Mouse (Mus musculus) lung, postnatal 4 days (tissue): ENCODE measurements at regions not wholly inside any gene's neighbourhood (a gene's known extent, or its start where the extent isn't known, plus 50 kb on each side); places are given as distances from the start of the nearest gene placed in this dataset.

ENCODE experiments used
- DNase-seq, 2 experiments: peaks; one replicate each; pipeline ENCODE4 v3.0.0; 2021

- DNase-seq: no peak
Observed at GRCm38 (mm10) chr16:5672871-5673270, 212.3 kb upstream of the Rbfox1 start.

- no peak for DNase-seq
Observed at GRCm38 (mm10) chr16:5668403-5668967, 216.7 kb upstream of the Rbfox1 start.

- no peak for DNase-seq
Observed at GRCm38 (mm10) chr16:5661918-5662317, 223.2 kb upstream of the Rbfox1 start.

DNA sequence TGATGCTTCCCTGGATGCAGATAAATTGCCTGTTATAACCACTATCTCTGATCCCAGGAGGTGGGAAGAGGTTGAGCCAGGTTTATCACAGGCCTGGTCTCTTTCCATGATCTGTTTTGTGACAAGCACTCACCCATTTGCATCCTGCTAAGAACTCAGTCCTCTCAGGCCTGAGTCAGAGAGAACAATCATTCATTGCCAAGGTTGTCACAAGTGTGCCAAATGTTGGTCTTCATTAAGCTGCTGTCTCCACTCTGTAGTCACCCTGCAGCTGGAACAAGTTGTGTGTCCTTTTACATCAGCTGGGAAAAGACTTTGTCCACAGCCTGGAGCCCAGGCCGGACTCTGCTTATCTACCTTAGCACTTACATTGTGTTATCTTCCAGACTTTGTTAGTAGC, 233.6 kb upstream of the Rbfox1 start:
- DNase-seq: no peak

DNA sequence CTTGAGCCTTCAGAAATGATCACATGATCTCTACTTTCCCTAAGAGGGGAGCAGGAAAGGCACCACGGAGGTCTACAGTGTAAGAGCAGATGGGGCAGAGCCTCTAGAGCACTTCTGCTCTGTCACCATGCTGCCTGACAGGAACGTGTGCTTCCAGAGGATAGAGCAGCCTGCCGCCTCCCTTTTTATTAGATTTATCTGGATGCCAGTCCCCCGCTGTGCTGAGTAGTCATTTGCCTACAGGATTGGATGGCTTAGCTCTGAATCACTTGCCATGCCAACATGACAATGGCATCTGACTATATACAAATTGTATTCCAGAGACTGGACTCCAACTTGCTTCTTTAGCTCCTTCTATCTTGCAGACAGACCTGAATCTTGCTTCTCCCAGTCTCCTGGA, 234.2 kb upstream of the Rbfox1 start:
- no peak for DNase-seq

- DNase-seq: no peak
Observed at GRCm38 (mm10) chr16:5639956-5640355, 245.2 kb upstream of the Rbfox1 start.

GRCm38 (mm10) chr16:5629996-5630395, 255.2 kb upstream of the Rbfox1 start:
- no peak for DNase-seq

DNA sequence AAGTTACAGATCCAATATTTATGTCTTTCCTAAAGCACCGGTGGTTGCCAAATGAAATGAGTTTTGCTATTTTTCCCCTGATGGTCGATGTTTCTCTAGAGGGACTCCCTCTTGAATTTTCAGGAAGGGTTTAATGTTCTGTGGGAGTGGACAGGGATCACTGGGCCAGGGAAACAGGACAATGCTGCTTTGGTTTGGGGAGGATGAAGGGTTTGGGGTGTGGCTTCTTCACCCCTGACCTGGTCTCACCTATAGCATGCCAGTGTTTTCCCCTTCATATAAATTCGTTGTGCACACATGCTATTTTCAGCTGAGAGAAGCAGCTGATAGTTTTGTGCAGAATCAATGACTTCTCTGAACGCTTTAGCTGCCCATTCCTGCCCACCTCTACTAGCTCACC, 257.2 kb upstream of the Rbfox1 start:
- DNase-seq: no peak

DNA sequence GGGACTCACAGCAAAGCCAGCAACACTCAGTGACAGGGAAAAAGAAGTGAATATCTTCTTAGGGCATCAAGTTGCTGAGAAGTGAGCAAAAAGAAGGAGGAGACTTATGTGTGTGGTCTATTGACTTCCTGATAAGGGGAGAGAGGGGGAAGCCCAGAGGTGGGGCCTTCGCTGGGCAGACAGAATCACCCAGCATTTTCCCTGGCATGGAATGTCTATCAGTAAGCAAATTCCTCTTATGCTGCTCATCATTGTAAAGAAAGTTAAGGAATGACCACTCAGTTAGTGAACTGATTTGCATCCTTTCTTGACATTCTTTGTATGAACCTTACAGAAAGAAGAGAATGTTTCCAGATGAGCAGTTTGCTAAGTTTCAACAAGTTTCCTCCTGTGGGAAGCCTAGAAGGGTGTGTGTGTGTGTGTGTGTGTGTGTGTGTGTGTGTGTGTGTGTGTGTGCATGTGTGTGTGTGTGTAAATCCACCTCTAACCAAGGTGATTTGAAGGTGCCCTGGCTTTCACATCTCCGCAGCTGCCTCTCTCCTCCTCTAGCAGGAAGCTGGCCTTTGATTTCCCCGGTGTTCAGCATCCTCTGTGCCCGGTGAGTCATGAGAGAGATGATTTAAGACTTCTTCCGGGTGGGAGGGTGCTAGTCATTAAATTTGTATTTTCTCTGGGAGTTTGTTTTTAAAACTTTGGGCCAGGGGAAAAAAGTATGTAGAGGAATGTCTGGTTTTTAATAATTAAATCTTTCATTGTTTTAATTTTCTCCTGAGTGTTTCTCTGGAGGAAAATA, 257.8 kb upstream of the Rbfox1 start:
- DNase-seq: no peak

DNA sequence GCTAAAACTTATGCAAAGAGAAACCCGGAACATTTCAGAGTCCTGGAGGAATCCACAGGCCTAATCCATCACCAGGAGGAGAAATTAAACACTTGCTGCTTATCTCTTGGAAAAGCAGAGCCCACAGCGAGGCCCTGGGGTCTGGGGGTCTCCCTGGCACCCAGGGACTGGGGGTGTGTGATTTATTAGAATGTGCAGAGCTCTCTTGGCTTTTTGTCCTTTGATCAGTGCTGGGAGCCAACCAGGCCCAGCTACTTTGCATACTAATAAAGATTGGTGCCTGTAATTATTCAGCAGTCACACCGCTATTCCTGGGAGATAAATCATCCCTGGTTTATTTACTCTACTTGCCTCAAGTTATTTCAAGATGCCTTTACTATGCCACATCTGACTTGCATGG, 260.0 kb upstream of the Rbfox1 start:
- no peak for DNase-seq

DNA sequence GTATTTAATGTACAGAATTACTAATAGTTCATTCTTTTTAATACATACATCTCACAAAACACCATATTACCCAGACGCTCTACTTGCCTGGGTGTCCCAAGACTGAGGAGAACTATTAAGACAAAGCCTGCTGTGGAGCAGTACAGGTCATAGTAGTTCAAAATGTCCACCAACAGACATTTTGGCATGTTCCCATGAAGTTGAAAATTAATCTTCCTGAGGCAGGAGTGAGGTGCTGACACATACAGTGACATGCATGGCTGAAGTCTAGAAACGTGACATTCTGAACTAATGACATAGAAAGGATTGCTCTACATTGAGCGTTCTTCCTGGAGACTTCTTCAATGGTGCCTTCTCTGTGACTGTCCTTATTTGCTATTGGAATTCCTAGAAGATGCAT, 264.6 kb upstream of the Rbfox1 start:
- DNase-seq: no peak

GRCm38 (mm10) chr16:5616356-5616755, 268.8 kb upstream of the Rbfox1 start:
- DNase-seq: no peak

DNA sequence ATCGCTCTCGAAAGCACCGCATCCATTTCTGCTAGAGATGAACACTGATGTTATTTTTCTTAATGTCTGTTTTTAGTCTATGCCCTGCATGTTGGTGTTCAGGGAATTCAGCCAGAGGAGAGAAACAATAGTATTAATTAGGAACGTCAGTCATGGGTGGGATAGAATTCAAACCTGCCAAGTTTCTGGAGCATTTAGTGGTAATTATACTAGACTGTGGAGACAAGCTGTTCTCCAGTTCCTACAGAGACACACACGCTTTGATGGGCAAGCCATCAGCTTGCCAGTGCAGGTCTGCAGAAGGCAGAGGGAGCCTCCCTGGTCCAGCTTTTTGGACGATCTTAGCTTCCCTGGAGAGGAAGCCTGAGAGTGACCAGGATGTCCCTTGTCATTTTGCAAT, 289.8 kb upstream of the Rbfox1 start:
- no peak for DNase-seq

DNA sequence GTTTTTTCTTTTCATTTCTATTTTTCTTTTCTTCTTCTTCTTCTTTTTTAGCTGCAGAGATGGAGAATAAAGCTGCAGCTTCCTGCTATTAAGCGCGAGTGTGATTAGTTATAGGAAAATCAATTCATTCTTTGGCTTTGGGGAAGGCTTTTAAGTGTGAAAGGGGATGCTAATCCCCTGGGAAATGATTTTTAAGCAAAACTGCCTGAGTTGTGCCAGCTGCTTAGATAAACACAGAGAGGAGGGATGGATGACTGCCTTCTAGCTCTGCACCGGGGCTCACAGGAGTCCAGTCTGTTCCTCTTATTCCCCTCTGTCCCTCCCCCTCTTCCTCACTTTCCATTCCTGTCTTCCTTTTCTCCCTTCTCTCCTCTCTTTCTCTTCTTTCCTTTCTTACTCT, 306.8 kb upstream of the Rbfox1 start:
- DNase-seq: no peak

DNA sequence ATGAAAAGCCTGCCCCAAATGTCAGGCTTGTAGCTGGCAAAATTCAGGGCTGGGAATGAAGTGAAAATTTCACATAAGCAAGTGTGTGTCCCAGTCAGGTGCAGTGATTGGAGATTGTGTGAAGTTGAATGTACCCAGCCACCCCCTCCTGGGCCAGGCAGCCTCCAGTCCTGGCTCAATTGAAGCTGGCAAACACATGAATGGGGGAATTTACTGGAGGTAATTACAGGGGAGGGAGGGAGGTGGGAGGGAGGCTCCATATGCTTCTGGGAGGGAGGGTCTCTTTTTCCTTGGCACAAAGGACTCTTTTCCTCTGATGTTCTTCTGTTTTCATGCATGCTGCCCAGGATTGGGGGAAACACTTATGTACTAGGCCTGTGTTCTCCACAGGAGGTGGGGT, 312.4 kb upstream of the Rbfox1 start:
- no peak for DNase-seq

DNA sequence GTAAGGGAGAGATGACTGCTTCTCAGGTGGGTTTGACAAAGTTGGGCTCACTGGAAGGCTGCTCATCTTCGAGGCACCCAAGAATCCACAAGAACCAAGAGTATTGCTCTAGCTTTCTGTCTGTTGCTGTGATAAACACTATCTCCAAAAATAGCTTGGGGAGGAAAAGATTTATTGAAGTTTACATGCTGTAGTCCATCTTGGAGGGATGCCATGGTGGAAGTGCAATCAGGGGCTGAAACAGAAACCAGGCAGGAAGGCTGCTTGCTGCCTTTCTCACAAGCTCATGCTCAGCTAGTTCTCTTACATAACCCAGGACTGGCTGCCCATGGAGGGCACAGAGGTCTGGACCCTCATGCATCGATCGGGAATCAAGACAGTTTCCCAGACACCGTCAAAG, 314.5 kb upstream of the Rbfox1 start:
- DNase-seq: peak; percentile 24 to 48

DNA sequence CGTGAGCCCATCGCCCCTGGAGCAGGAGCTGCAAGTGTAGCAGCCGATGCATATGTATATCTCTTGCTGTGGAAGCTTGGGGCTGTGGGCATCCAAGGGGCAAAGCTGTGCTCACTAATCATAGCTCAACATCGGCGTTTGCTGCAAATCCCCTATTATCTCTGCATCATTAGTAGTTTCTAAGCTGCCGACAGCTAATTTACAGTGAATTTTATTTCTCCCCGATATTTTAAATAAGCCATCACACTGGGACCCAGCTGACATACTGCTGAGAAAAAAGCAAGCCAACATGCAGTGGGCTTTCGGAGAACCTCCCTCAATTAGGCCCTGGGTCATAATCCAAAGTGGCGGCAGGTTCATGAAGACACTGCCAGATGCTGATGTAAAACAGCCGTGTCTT, 313.3 kb upstream of the Eef2kmt start:
- DNase-seq: no peak

GRCm38 (mm10) chr16:5549026-5549425, 293.2 kb upstream of the Eef2kmt start:
- no peak for DNase-seq

- no peak for DNase-seq
Observed at GRCm38 (mm10) chr16:5548602-5549001, 292.8 kb upstream of the Eef2kmt start.

- DNase-seq: no peak
Observed at GRCm38 (mm10) chr16:5546808-5547207, 291.0 kb upstream of the Eef2kmt start.

GRCm38 (mm10) chr16:5545801-5546200, 290.0 kb upstream of the Eef2kmt start:
- DNase-seq: no peak

DNA sequence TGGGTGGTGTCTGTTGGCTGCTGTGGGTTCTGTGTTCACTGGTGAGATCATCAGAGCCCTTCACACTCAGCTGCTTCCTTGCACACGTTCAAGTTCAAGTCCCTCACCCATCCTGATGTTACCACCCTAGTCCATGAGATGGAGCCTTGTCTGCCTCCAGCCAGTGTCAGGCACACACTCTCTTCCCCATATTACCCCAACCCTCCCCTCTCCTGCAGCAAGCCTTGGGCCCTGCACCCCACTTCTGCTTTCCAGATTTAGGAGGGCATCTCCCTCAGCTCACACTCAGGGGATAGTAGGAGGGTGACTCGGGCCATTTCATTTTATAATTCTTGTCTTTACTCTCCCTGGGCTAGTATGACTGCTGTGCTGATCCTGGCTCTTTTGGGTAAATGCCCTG, 288.7 kb upstream of the Eef2kmt start:
- DNase-seq: no peak

DNA sequence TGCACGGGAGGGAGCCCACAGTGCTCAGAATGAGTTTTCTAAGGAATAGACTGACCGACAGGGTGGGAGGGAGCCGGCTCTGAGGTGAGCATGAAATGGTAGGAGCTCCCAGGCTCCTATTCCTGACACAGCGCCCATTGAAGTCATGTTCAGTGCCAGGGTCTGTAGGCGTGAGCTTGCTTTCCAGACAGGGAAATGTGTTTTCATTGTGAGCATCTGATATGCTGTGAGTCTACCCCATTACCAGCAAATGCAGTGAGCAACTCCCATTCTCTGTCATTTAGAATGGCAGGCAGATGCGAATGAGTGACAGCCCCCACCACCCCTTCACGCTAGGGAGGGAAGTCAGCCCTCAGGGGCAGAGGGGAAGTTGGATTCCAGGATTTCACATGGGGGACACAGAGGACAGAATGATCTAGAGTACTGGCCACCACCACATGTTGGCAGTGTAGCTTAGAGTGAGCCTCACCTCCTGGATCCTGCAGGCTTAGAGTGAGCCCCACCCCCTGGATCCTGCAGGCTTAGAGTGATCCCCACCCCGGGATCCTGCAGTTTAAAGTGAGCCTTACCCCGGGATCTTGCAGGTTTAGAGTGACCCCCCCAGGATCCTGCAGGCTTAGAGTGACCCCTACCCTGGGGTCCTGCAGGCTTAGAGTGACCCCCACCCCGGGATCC, 283.2 kb upstream of the Eef2kmt start:
- DNase-seq: no peak
